Mouse (Mus musculus): ENCODE measurements around the gene Zfp697.
A peak's percentile ranks its signal among the peaks of the same experiment; 100 is the strongest.

Zfp697 gene

GRCm38 (mm10) chr3:98382246-98382939, at the start of gene Zfp697:
Gene Zfp697, plus strand, starts transcription at chr3:98382461.
- no peak for DNase-seq (ENCODE audit: low spot score in 2 of 2)

- no peak for DNase-seq (ENCODE audit: low spot score in 2 of 2)
Measured at GRCm38 (mm10) chr3:98334010-98334409, 48.3 kb upstream of the Zfp697 start.

GRCm38 (mm10) chr3:98335331-98335730, 46.9 kb upstream of the Zfp697 start:
- no peak for DNase-seq (ENCODE audit: low spot score in 2 of 2)

GRCm38 (mm10) chr3:98335886-98336285, 46.4 kb upstream of the Zfp697 start:
- DNase-seq (ENCODE audit: low spot score in 2 of 2): peak in 1 of 2 experiments; percentile 32

- DNase-seq (ENCODE audit: low spot score in 2 of 2): peak in 1 of 2 experiments; percentile 50
Measured at GRCm38 (mm10) chr3:98336661-98337654, 45.3 kb upstream of the Zfp697 start.

GRCm38 (mm10) chr3:98338584-98339041, 43.6 kb upstream of the Zfp697 start:
- DNase-seq (ENCODE audit: low spot score in 2 of 2): peak; percentile 7 to 23

- DNase-seq (ENCODE audit: low spot score in 2 of 2): peak; percentile 3 to 20
Measured at GRCm38 (mm10) chr3:98339097-98339705, 43.1 kb upstream of the Zfp697 start.

- DNase-seq (ENCODE audit: low spot score in 2 of 2): peak; percentile 68 to 74
Measured at GRCm38 (mm10) chr3:98339706-98340109, 42.6 kb upstream of the Zfp697 start, which contains the start of gene Phgdh. Gene Phgdh, minus strand, starts transcription at chr3:98339990.

GRCm38 (mm10) chr3:98340818-98341594, 41.3 kb upstream of the Zfp697 start:
- no peak for DNase-seq (ENCODE audit: low spot score in 2 of 2)

- DNase-seq (ENCODE audit: low spot score in 2 of 2): no peak
Measured at GRCm38 (mm10) chr3:98343235-98343634, 39.0 kb upstream of the Zfp697 start.

GRCm38 (mm10) chr3:98348106-98348505, 34.2 kb upstream of the Zfp697 start:
- peak; percentile 58 to 71 for DNase-seq (ENCODE audit: low spot score in 2 of 2)

GRCm38 (mm10) chr3:98348705-98349104, 33.6 kb upstream of the Zfp697 start:
- peak in 1 of 2 experiments; percentile 12 for DNase-seq (ENCODE audit: low spot score in 2 of 2)

GRCm38 (mm10) chr3:98353892-98354291, 28.4 kb upstream of the Zfp697 start:
- DNase-seq (ENCODE audit: low spot score in 2 of 2): peak; percentile 35 to 63

- DNase-seq (ENCODE audit: low spot score in 2 of 2): no peak
Measured at GRCm38 (mm10) chr3:98355344-98356025, 26.8 kb upstream of the Zfp697 start.

GRCm38 (mm10) chr3:98356026-98356365, 26.3 kb upstream of the Zfp697 start:
- DNase-seq (ENCODE audit: low spot score in 2 of 2): no peak

- no peak for DNase-seq (ENCODE audit: low spot score in 2 of 2)
Measured at GRCm38 (mm10) chr3:98356632-98357370, 25.5 kb upstream of the Zfp697 start.

GRCm38 (mm10) chr3:98362753-98363152, 19.5 kb upstream of the Zfp697 start:
- DNase-seq (ENCODE audit: low spot score in 2 of 2): no peak

- no peak for DNase-seq (ENCODE audit: low spot score in 2 of 2)
Measured at GRCm38 (mm10) chr3:98366086-98366485, 16.2 kb upstream of the Zfp697 start.

- DNase-seq (ENCODE audit: low spot score in 2 of 2): no peak
Measured at GRCm38 (mm10) chr3:98366823-98367222, 15.4 kb upstream of the Zfp697 start.

- no peak for DNase-seq (ENCODE audit: low spot score in 2 of 2)
Measured at GRCm38 (mm10) chr3:98368283-98368682, 14.0 kb upstream of the Zfp697 start.
